Mouse (Mus musculus) brain, embryonic 14.5 days (tissue): ENCODE results near the gene Olfr308. TPM values are rescaled to one million over a fixed set of nuclear protein-coding genes. Genes with fewer than 3 reads are reported as not detected.
"Not testable (repeated sequence)": the region's sequence is repeated elsewhere in the genome, so short reads cannot be mapped to it uniquely, and the experiment has no call there.

Source experiments
- DNase-seq: peaks from one replicate; pipeline ENCODE4 v3.0.0-alpha.2; 2011; ENCODE audit warnings: low read depth
- CTCF ChIP-seq: fragments of 200-500 bp; IDR thresholded peaks from 2 replicates; pipeline ENCODE4 v1.5.1; 2012; ENCODE audit warnings: inconsistent platforms, mild to moderate bottlenecking, moderate library complexity, borderline replicate concordance; ENCODE audit not compliant: insufficient read depth, insufficient read length; ENCODE audit errors: extremely low read depth
- POLR2A ChIP-seq: fragments of 200-500 bp; IDR thresholded peaks from 2 replicates; pipeline ENCODE4 v1.6.1; 2012; ENCODE audit warnings: mild to moderate bottlenecking, inconsistent platforms, borderline replicate concordance; ENCODE audit not compliant: poor library complexity, insufficient read depth, insufficient read length, severe bottlenecking; ENCODE audit errors: extremely low read depth
- polyA plus RNA-seq: library from polyadenylated mRNA; depleted of rRNA; stranded (reverse); fragments of >200 nt; gene quantifications from 2 replicates; pipeline ENCODE4 v1.2.3, GENCODE M21; 2012; rRNA removed

Gene Olfr308
- not detected in 2 replicates for polyA plus RNA-seq

GRCm38 (mm10) chr7:86325530-86325929 is at the start of gene Olfr308:
Gene Olfr308 (minus strand): TSS chr7:86325630.
- TF ChIP-seq CTCF (no peak), POLR2A (no peak)

GRCm38 (mm10) chr7:86366828-86367227 is 41.4 kb upstream of the Olfr308 start, which contains the start of gene Olfr305:
Gene Olfr305 (minus strand): TSS chr7:86366928.
- no peak for TF ChIP-seq POLR2A
- TF ChIP-seq CTCF, result no peak
- no peak for DNase-seq

More at GRCm38 (mm10) chr7:86325530-86325929, at the start of gene Olfr308:
- no peak for DNase-seq

- not testable (repeated sequence) for DNase-seq
Observed at GRCm38 (mm10) chr7:86346296-86346695, 20.9 kb upstream of the Olfr308 start.

GRCm38 (mm10) chr7:86344253-86344652 is 18.8 kb upstream of the Olfr308 start:
- DNase-seq, result no peak
- TF ChIP-seq POLR2A (no peak), CTCF (no peak)

GRCm38 (mm10) chr7:86342881-86343565 is 17.6 kb upstream of the Olfr308 start:
- no peak for DNase-seq
- TF ChIP-seq POLR2A, result no peak
- no peak for TF ChIP-seq CTCF

GRCm38 (mm10) chr7:86337486-86337885 is 12.1 kb upstream of the Olfr308 start, which contains the start of gene Olfr307:
Gene Olfr307 (minus strand): TSS chr7:86337586.
- no peak for TF ChIP-seq CTCF
- no peak for TF ChIP-seq POLR2A
- no peak for DNase-seq

GRCm38 (mm10) chr7:86321323-86321722 is 4.1 kb downstream of the Olfr308 start:
- no peak for DNase-seq

GRCm38 (mm10) chr7:86313608-86314007 is 11.8 kb downstream of the Olfr308 start, which contains the start of gene Olfr309:
Gene Olfr309 (minus strand): TSS chr7:86313708.
- TF ChIP-seq CTCF, result no peak
- TF ChIP-seq POLR2A, result no peak
- no peak for DNase-seq

More at GRCm38 (mm10) chr7:86321323-86321722, 4.1 kb downstream of the Olfr308 start:
- TF ChIP-seq POLR2A (no peak), CTCF (no peak)

GRCm38 (mm10) chr7:86277072-86277471 is 48.4 kb downstream of the Olfr308 start, which contains the start of gene Olfr310:
Gene Olfr310 (minus strand): TSS chr7:86277172.
- DNase-seq, result no peak

More at GRCm38 (mm10) chr7:86277072-86277471, 48.4 kb downstream of the Olfr308 start, which contains the start of gene Olfr310:
- TF ChIP-seq POLR2A (no peak), CTCF (no peak)

Other genes with a start within 250 kb of the Olfr308 start
- not detected in 2 replicates for gene Vmn2r75, start 153.9 kb downstream of the Olfr308 start, polyA plus RNA-seq
- gene Vmn2r76, start 79.3 kb downstream of the Olfr308 start, polyA plus RNA-seq, result not detected in 2 replicates
- gene Olfr310, start 48.5 kb downstream of the Olfr308 start, polyA plus RNA-seq, result not detected in 2 replicates
- gene Olfr309, start 11.9 kb downstream of the Olfr308 start, polyA plus RNA-seq, result not detected in 2 replicates
- not detected in 2 replicates for gene Olfr307, start 12.0 kb upstream of the Olfr308 start, polyA plus RNA-seq
- not detected in 2 replicates for gene Olfr305, start 41.3 kb upstream of the Olfr308 start, polyA plus RNA-seq
- gene Olfr304, start 61.0 kb upstream of the Olfr308 start, polyA plus RNA-seq, result not detected in 2 replicates
- gene Olfr303, start 72.2 kb upstream of the Olfr308 start, polyA plus RNA-seq, result not detected in 2 replicates
- gene Olfr301, start 78.2 kb upstream of the Olfr308 start, polyA plus RNA-seq, result not detected in 2 replicates
- not detected in 2 replicates for gene Olfr299, start 134.3 kb upstream of the Olfr308 start, polyA plus RNA-seq
- gene Olfr298, start 166.9 kb upstream of the Olfr308 start, polyA plus RNA-seq, result not detected in 2 replicates
- not detected in 2 replicates for gene Olfr297, start 194.3 kb upstream of the Olfr308 start, polyA plus RNA-seq